Mouse (Mus musculus) small intestine, adult 2 months (tissue): Measurements from ENCODE around the gene Adgrg2. TPM values are rescaled to one million over a fixed set of nuclear protein-coding genes. Genes with fewer than 3 reads are reported as not detected.

Source experiments
- H3K27ac ChIP-seq: fragments of 200-500 bp; 2 replicates; pipeline ENCODE4 v1.5.1; 2012; ENCODE audit warnings: low read depth, low read length, control low read depth, inconsistent platforms; ENCODE audit not compliant: insufficient read depth
- H3K27me3 ChIP-seq: fragments of 200-500 bp; 2 replicates; pipeline ENCODE4 v1.6.1; 2012; ENCODE audit warnings: mild to moderate bottlenecking, moderate library complexity, low read length, inconsistent platforms; ENCODE audit not compliant: control insufficient read depth, insufficient read depth
- H3K36me3 ChIP-seq: fragments of 200-500 bp; 2 replicates; pipeline ENCODE4 v1.6.1; 2012; ENCODE audit warnings: mild to moderate bottlenecking, low read length, control low read depth, inconsistent platforms; ENCODE audit not compliant: control insufficient read depth, insufficient read depth
- H3K4me1 ChIP-seq: fragments of 200-500 bp; 2 replicates; pipeline ENCODE4 v1.6.1; 2012; ENCODE audit warnings: low read length, inconsistent platforms, mixed read lengths; ENCODE audit not compliant: control insufficient read depth, insufficient read depth, insufficient read length
- H3K4me3 ChIP-seq: fragments of 200-500 bp; 2 replicates; pipeline ENCODE4 v1.5.1; 2012; ENCODE audit warnings: low read depth, mild to moderate bottlenecking, control low read depth, inconsistent platforms, low read length, moderate library complexity
- CTCF ChIP-seq: fragments of 200-500 bp; IDR thresholded peaks from 2 replicates; pipeline ENCODE4 v1.5.1; 2012; ENCODE audit warnings: low read depth, mild to moderate bottlenecking, control low read depth, inconsistent platforms, low read length, moderate library complexity, mixed read lengths; ENCODE audit not compliant: insufficient replicate concordance, insufficient read length; ENCODE audit errors: extremely low read depth
- POLR2A ChIP-seq: fragments of 200-500 bp; IDR thresholded peaks from 2 replicates; pipeline ENCODE4 v1.6.1; 2012; ENCODE audit warnings: low read depth, mild to moderate bottlenecking, control low read depth, inconsistent platforms, low read length, moderate library complexity
- WGBS: fragments of 180-500 bp; shearing (Covaris S2); methylation state at CpG from one replicate; pipeline ENCODE4 v1.1.7; 2018; 5-methylcytosine and 5-hydroxymethylcytosine counted together
- polyA plus RNA-seq: library from polyadenylated mRNA; depleted of rRNA; stranded (reverse); fragments of >200 nt; gene quantifications from 2 replicates; pipeline ENCODE4 v1.2.3, GENCODE M21; 2012; rRNA removed

Adgrg2 gene
- polyA plus RNA-seq, 1 experiment: 0.09 TPM

- Histone ChIP-seq H3K4me1 (no peaks in the 10 kb centered on the region), H3K27me3 (no peaks in the 10 kb centered on the region), H3K36me3 (no peaks in the 10 kb centered on the region), H3K4me3 (peak overlapping the region; percentile 96), H3K27ac (no peak overlapping the region; the same call in 1 of the 2 replicates)
- no peak for TF ChIP-seq POLR2A
- TF ChIP-seq CTCF: no peak
- WGBS: 5% methylated on average over 12 of the region's 12 CpGs
These were observed 111.2 kb downstream of the Adgrg2 start for GRCm38 (mm10) chrX:160501687-160502047.

- Histone ChIP-seq H3K27ac (peak within 1 kb of the TSS; percentile 80), H3K4me1 (no peaks in the 10 kb centered on the region), H3K27me3 (no peaks in the 10 kb centered on the region), H3K36me3 (no peaks in the 10 kb centered on the region), H3K4me3 (peak within 1 kb of the TSS; percentile 96)
- TF ChIP-seq POLR2A: no peak
- TF ChIP-seq CTCF: no peak
- 10% methylated on average over 57 of the region's 61 CpGs for WGBS
These were observed 111.9 kb downstream of the Adgrg2 start, which contains the start of gene Phka2 for GRCm38 (mm10) chrX:160502048-160503041. Phka2 (plus strand) TSS chrX:160502166.

DNA sequence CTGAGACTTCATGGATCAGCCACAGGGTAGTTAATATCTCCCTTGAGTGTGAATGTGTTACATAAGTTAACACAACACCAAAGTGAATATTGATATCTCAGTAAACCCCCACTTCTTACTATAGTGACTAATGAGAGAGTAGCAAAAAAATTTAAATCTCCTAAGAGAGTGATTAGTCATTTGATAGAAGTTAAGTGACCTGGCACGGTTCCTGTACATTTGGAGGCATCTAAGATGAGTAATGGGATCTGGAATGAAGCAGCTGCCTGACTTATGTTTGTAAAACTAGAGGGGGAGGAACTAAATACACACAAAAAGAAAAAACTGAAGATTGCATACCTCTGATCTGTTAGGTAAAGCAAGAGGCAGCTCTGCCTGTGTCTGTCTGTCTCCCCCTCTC, 118.6 kb downstream of the Adgrg2 start:
- H3K4me3 ChIP-seq: no peak overlapping the region
- WGBS: 59% methylated on average over 1 of the region's 1 CpGs
- no peaks in the 10 kb centered on the region for H3K36me3 ChIP-seq
- H3K27ac ChIP-seq: no peak overlapping the region
- H3K4me1 ChIP-seq: no peaks in the 10 kb centered on the region
- no peak for TF ChIP-seq POLR2A
- no peak for TF ChIP-seq CTCF
- no peaks in the 10 kb centered on the region for H3K27me3 ChIP-seq

DNA sequence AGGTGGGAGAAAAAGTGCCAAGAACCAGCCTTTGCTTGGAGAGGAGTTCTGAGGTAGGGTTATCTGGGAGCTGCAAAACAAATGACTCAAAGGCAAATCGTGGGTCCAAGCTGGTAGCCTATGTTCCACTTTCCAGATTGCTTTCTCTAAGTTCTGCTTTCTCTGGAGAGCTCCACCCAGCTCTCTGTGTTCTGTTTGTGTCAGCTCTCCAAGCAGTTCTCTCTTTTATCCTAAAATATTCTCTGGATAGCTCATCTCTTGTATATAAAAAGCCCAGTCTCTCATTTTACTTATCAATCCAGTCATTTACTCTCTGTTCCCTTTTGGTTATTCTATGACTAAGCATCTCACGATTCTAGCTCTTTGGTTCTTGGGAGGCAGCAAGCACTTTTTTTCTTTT, 119.7 kb downstream of the Adgrg2 start:
- 50% methylated on average over 2 of the region's 2 CpGs for WGBS
- Histone ChIP-seq H3K27me3 (no peaks in the 10 kb centered on the region), H3K4me3 (no peak overlapping the region), H3K27ac (no peak overlapping the region), H3K4me1 (no peaks in the 10 kb centered on the region), H3K36me3 (no peaks in the 10 kb centered on the region)
- no peak for TF ChIP-seq CTCF
- no peak for TF ChIP-seq POLR2A

DNA sequence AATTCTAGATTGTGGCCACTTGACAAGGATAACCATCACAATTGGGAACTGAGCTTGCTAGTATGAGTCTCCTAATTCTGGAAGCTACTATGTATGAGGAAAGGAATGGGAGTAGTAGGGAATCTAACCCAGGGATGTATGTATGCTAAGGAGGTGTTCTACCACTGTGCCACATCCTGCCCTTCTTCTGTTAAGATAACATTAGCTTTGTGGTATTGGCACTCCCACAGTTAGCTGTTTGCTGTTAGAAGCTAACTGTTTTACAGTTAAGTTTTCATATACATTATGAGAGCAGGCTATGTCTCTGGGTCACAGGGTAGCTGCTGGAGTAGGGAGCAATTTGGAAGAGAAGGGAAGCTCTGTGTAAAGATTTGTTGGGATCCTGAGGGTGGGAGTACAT, 125.5 kb downstream of the Adgrg2 start:
- Histone ChIP-seq H3K36me3 (no peaks in the 10 kb centered on the region), H3K4me1 (no peaks in the 10 kb centered on the region), H3K4me3 (no peak overlapping the region), H3K27ac (no peak overlapping the region), H3K27me3 (no peaks in the 10 kb centered on the region)
- TF ChIP-seq POLR2A (no peak), CTCF (no peak)

DNA sequence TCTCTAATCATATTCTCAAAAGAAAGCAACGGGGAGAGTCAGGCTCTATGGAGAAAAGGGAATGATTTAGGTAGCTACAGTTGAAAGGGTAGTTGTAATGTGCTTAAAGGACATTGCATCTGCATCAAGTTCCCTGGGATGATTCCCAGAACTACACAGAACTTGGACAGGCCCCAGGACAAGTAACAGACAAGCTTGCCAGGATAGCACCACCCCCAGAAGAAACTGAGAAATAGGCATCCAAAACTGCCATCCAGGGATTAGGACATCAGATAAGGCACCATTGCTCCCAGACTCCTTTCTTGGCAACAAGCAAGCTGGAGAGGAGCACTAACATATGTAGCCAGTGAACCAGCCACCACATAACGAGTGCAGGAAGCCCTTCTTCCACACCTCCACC, 152.3 kb downstream of the Adgrg2 start:
- Histone ChIP-seq H3K36me3 (no peaks in the 10 kb centered on the region), H3K4me1 (no peaks in the 10 kb centered on the region), H3K27me3 (no peaks in the 10 kb centered on the region), H3K4me3 (no peak overlapping the region), H3K27ac (no peak overlapping the region)
- 83% methylated on average over 2 of the region's 2 CpGs for WGBS
- no peak for TF ChIP-seq POLR2A
- TF ChIP-seq CTCF: no peak

Other genes with a start within 250 kb of the Adgrg2 start
- 3.1 and 4.2 TPM in 2 replicates for gene Phka2, start 111.5 kb downstream of the Adgrg2 start, polyA plus RNA-seq